Mouse (Mus musculus) lung, postnatal 0 days (tissue): ENCODE data around the gene Vmn1r24.

Experiments used
- CTCF ChIP-seq: IDR thresholded peaks from 2 replicates; pipeline ENCODE4 v1.5.1; 2016; ENCODE audit warnings: antibody characterized with exemption, mild to moderate bottlenecking
- EP300 ChIP-seq: IDR thresholded peaks from 2 replicates; pipeline ENCODE4 v1.6.1; 2016; ENCODE audit warnings: antibody characterized with exemption, mild to moderate bottlenecking, control low read depth

DNA sequence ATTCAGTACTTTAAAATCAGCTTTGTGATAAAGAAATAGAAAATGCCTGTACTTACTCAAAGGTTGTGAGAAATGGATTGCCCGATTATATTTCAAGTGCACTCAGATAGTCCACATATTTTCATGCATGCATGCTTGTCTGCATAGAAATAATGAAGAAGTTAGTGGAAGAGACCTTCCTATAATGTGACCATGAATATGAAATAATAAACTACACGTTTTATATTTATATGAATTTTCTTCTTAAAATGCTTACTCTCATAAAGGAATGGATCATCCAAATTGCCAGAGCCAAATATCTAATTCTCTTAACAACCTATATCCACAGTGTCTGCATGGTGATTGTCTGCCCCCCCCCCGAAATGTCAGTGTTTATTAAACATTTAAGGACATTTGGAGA lies 19.4 kb upstream of the Vmn1r24 start, which contains the start of gene Vmn1r25:
- TF ChIP-seq CTCF (no peak), EP300 (no peak)
